Mouse (Mus musculus): Measurements from ENCODE around the gene Mycl.

DNA sequence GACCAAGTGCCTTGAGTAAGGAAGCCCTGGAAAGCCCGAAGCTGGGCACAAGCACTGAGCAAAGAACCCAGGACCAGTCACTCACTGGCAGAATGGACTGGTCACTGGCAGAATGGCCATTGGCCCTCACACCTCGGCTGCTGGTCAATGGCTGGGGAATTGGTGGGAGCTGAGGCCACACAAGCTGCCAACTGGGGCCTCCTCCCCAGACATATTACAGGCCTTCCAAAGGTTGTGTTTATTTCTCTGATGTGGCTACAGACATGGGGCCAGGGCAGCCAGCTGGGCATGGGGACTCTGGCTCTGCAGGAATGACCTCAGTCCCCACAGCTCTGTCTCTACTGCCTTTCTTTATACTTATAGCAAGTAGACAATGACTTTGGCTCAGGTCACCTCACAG is 16.6 kb upstream of the Mycl start:
- TF ChIP-seq POLR2A (IDR thresholded peaks at IDR 0.05; ENCODE audit: borderline replicate concordance, extremely low read depth, low read depth, low read length) (no peak), CTCF (IDR thresholded peaks at IDR 0.05; ENCODE audit: insufficient read depth, low read length) (no peak)

All from lung, adult 2 months (tissue).